Mouse (Mus musculus) hindbrain, embryonic 10.5 days (tissue): Measurements from ENCODE around the gene Pop7. TPM values are rescaled to one million over a fixed set of nuclear protein-coding genes. Genes with fewer than 3 reads are reported as not detected.

Experiments
- DNase-seq: peaks from one replicate; pipeline ENCODE4 v3.0.0-alpha.2; 2017; ENCODE audit warnings: low spot score
- H3K27ac ChIP-seq: fragments of 300-500 bp; sonication (generic); 2 replicates; pipeline ENCODE4 v1.5.1; 2016; ENCODE audit warnings: mild to moderate bottlenecking, moderate library complexity
- H3K27me3 ChIP-seq: fragments of 300-500 bp; sonication (generic); 2 replicates; pipeline ENCODE4 v1.6.1; 2016; ENCODE audit warnings: mild to moderate bottlenecking; ENCODE audit not compliant: poor library complexity, insufficient read depth, severe bottlenecking
- H3K36me3 ChIP-seq: fragments of 300-500 bp; sonication (generic); 2 replicates; pipeline ENCODE4 v1.6.1; 2016; ENCODE audit warnings: mild to moderate bottlenecking, moderate library complexity
- H3K4me1 ChIP-seq: fragments of 300-500 bp; sonication (generic); replicated peaks from 2 replicates; pipeline ENCODE4 v1.6.1; 2016; ENCODE audit warnings: mild to moderate bottlenecking
- H3K4me3 ChIP-seq: fragments of 300-500 bp; sonication (generic); 2 replicates; pipeline ENCODE4 v1.5.1; 2016; ENCODE audit warnings: mild to moderate bottlenecking, moderate library complexity
- H3K9me3 ChIP-seq: fragments of 300-500 bp; sonication (generic); 2 replicates; pipeline ENCODE4 v1.6.1; 2016; ENCODE audit warnings: mild to moderate bottlenecking, moderate library complexity
- WGBS: fragments of 180-500 bp; shearing (Covaris S2); methylation state at CpG from one replicate; pipeline ENCODE4 v1.1.7; 2016; 5-methylcytosine and 5-hydroxymethylcytosine counted together
- polyA plus RNA-seq: library from polyadenylated mRNA; unstranded; fragments of >200 nt; fragmentation: Nextera tagmentation; extraction: Ambion mirVana; gene quantifications from 2 replicates; pipeline ENCODE4 v1.2.1, GENCODE M21; 2016

Pop7 gene
- polyA plus RNA-seq, 1 experiment from 2014 or later, result 70.9 TPM

- 86% methylated on average over 8 of the region's 8 CpGs for WGBS
- H3K27ac ChIP-seq, result no peak overlapping the region; the same call in 1 of the 2 replicates
- DNase-seq, result no peak
- no peak overlapping the region for H3K4me3 ChIP-seq
- peaks cover 43% of the 10 kb centered on the region for H3K4me1 ChIP-seq
- H3K9me3 ChIP-seq, result no peaks in the 10 kb centered on the region
- peaks cover 99% of the 10 kb centered on the region for H3K36me3 ChIP-seq
- no peaks in the 10 kb centered on the region for H3K27me3 ChIP-seq
These were observed 21.9 kb upstream of the Pop7 start for GRCm38 (mm10) chr5:137524251-137524515.

GRCm38 (mm10) chr5:137523396-137524250 lies 21.3 kb upstream of the Pop7 start:
- Histone ChIP-seq H3K36me3 (peaks cover 99% of the 10 kb centered on the region), H3K4me1 (peaks cover 38% of the 10 kb centered on the region), H3K4me3 (no peak overlapping the region), H3K27me3 (no peaks in the 10 kb centered on the region), H3K9me3 (no peaks in the 10 kb centered on the region), H3K27ac (no peak overlapping the region)
- WGBS, result 86% methylated on average over 25 of the region's 25 CpGs
- no peak for DNase-seq

GRCm38 (mm10) chr5:137522711-137523110 lies 20.4 kb upstream of the Pop7 start:
- Histone ChIP-seq H3K4me1 (peaks cover 29% of the 10 kb centered on the region), H3K27ac (0 out of 2 replicates have a peak overlapping the region, but pooled peaks have one; percentile 1), H3K9me3 (no peaks in the 10 kb centered on the region), H3K4me3 (no peak overlapping the region), H3K36me3 (peaks cover 99% of the 10 kb centered on the region), H3K27me3 (no peaks in the 10 kb centered on the region)
- DNase-seq, result no peak
- 71% methylated on average over 11 of the region's 11 CpGs for WGBS

DNA sequence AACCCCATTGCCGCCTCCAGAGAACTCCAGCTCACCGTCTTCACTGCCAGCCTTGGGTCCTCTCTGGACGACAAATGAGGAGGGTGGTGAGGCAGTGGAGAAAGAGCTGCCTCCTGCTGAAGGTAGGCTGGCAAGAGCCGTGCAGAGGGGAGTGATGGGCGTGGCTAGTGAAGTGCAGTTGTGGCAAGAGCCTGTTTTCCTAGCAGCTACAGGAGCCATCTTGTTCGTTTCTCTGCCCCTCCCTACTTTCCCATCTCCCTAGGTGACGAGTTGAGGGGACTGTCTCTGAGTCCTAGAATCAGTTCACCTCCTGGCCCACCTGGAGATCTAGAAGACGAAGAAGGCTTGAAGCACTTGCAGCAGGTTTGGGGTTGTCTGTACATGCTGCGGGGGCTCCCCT lies 19.5 kb upstream of the Pop7 start:
- no peaks in the 10 kb centered on the region for H3K9me3 ChIP-seq
- peaks cover 24% of the 10 kb centered on the region for H3K4me1 ChIP-seq
- H3K27me3 ChIP-seq, result no peaks in the 10 kb centered on the region
- no peak overlapping the region for H3K4me3 ChIP-seq
- no peak for DNase-seq
- H3K36me3 ChIP-seq, result peaks cover 99% of the 10 kb centered on the region
- 79% methylated on average over 9 of the region's 9 CpGs for WGBS
- H3K27ac ChIP-seq, result 0 out of 2 replicates have a peak overlapping the region, but pooled peaks have one; percentile 1

DNA sequence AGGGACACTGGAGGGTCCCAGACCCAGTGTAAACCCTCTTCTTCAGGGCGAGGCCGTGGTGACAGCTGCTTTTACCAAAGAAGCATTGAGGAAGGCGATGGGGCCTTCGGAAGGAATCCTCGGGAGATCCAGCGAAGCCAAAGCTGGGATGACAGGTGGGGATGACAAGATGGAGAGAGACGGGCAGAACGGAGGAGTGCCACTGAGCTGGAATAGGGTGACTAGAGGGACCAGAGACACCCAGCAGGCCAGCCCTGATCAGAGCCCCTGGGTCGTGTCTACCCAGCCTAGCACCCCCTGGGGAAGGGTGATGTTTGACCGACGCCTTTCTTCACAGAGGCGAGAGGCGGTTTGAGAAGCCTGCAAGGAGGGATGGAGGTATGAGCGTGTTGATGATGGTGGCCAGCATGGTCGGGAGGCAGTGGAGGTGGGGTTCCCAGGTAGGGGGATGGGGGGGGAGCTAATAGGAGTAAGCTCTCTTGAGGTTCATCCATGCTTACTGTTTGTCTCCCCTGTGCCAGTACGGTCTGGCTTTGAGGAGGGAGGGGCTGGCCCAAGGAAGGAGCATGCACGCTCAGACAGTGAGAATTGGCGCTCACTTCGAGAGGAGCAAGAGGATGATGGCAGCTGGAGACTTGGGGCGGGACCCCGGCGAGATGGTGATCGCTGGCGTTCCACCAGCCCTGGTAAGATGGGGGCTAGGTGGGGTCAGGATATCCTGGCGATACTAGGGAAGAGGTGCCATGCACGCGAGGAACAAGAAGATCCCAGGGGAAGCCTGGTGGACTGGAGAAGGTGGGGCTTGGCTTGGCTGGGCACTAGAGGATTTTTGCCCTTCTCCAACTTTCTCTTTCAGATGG lies 17.6 kb upstream of the Pop7 start:
- no peak for DNase-seq
- H3K36me3 ChIP-seq, result peaks cover 91% of the 10 kb centered on the region

DNA sequence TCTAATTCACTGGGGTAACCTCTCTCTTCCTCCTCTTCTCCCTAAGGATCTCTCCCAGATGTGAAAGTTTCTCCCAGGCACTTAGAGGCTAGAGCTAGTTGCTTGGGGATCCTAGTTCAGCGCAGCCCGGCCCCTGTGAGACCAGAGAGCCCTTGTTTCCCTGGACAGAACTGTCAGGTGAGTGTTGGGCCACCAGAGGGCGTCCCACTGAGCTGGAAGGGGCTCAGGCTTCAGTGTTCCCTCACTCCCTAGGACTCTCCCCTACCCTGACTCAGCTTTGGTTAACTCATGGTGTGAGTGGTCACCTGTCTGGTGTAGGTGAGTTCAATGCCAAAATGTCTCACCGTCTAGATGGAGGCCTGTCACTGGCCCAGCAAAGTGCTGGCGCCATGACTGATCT lies 16.1 kb upstream of the Pop7 start, which contains the start of gene Gigyf1:
Gene Gigyf1 (plus strand): TSS at position 113 of the 400 bp plus-strand sequence.
- Histone ChIP-seq H3K27me3 (no peaks in the 10 kb centered on the region), H3K27ac (no peak within 1 kb of the TSS), H3K36me3 (peaks cover 91% of the 10 kb centered on the region), H3K4me3 (no peak within 1 kb of the TSS), H3K4me1 (peaks cover 38% of the 10 kb centered on the region), H3K9me3 (no peaks in the 10 kb centered on the region)
- no peak for DNase-seq
- whole genome bisulfite sequencing, result 80% methylated on average over 5 of the region's 5 CpGs

More for the DNA sequence above, 17.6 kb upstream of the Pop7 start:
- H3K27ac ChIP-seq, result no peak overlapping the region
- H3K27me3 ChIP-seq, result no peaks in the 10 kb centered on the region
- WGBS, result 92% methylated on average over 27 of the region's 27 CpGs
- H3K9me3 ChIP-seq, result no peaks in the 10 kb centered on the region
- peaks cover 23% of the 10 kb centered on the region for H3K4me1 ChIP-seq
- no peak overlapping the region for H3K4me3 ChIP-seq

- WGBS, result 87% methylated on average over 3 of the region's 3 CpGs
- no peaks in the 10 kb centered on the region for H3K27me3 ChIP-seq
- DNase-seq, result no peak
- no peak overlapping the region for H3K4me3 ChIP-seq
- H3K27ac ChIP-seq, result no peak overlapping the region
- peaks cover 58% of the 10 kb centered on the region for H3K36me3 ChIP-seq
- H3K4me1 ChIP-seq, result peaks cover 61% of the 10 kb centered on the region
- H3K9me3 ChIP-seq, result no peaks in the 10 kb centered on the region
These were observed 12.5 kb upstream of the Pop7 start for GRCm38 (mm10) chr5:137514811-137515210.

DNA sequence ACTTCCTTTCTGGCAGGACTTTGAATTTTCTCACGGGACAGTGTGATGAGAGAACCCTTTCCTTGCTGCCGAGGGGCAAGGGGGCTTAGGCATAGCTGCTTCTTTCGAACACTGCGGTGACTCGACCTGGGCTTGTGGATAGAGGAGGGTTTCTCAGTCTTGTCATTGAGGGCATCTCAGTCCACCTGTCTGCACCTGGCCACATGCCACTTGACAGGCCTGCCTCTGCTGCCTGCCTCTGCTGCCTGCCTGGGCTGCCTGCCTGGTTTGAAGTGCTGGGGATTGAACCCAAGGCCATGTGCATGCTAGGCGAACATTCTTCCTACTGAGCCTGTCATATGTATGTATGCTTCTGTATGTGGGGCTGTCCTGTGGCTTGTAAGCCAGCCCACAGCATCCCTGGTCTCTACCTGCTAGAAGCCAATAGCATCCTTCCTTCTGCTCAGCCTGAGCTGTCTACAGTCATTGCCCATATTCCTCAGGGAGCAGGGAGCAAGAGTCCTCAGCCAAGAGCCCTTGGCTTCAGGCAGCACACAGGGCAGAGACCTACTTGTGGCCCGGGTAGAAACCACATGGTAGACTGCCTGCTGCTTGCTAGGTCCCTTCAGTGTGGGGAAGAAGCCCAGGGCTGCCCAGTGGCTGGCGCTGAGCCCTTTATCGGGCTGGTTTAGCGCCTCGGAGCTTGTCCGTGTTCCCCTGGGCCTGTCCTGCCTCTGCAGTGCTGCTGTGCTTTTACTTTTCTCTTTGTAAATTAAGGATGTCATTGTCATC lies 11.8 kb upstream of the Pop7 start:
- 90% methylated on average over 12 of the region's 12 CpGs for WGBS
- DNase-seq, result no peak
- no peaks in the 10 kb centered on the region for H3K9me3 ChIP-seq
- no peaks in the 10 kb centered on the region for H3K27me3 ChIP-seq
- H3K27ac ChIP-seq, result no peak overlapping the region
- peaks cover 61% of the 10 kb centered on the region for H3K4me1 ChIP-seq
- peak overlapping the region; percentile 13 for H3K4me3 ChIP-seq
- H3K36me3 ChIP-seq, result peaks cover 51% of the 10 kb centered on the region

DNA sequence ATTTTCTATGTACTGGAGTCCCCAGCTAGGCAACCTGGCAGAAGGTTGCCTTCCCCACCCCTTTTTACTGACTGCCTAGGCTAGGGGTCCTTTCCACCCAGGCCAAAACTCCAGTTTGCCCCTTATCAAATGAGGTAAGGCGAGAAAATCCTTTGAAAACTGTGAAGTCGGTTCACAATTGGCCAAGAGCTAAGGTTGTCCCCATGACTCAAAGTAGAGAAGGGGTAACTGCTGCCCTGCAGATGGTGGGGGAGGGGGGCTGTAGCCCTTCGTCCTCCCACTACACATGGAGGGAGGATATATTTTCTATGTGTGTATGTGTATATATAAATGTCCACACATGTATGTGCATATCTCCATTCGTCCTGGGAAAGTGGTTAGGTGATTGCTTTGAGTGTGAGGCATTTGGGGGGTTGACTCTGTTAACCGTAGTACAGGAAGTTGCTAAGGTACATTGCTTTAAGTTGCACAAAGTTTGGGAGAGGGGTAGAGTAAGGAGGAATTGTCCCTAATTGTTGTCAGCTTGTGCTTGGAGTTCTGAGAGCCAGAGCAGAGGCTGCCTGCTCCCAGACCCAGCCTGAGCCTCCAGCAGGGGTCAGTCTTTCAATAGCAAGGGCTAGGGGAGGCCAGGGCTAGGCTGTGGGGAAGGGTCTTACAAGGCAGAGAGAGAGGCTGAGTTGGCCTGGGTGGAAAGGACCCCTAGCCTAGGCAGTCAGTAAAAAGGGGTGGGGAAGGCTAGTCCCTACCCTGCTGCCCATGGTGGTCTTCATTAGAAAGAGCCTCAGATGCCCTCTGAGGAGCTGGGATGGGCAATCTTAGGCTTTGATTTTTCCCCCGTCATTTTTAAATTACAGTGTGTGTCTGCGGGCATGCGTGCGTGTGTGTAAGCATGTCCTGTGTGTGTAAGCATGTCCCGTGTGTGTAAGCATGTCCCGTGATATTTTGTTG lies 10.8 kb upstream of the Pop7 start:
- Histone ChIP-seq H3K27me3 (no peaks in the 10 kb centered on the region), H3K27ac (peak overlapping the region; percentile 13; the same call in 1 of the 2 replicates), H3K4me1 (peaks cover 61% of the 10 kb centered on the region), H3K4me3 (peak overlapping the region; percentile 29; the same call in 1 of the 2 replicates), H3K36me3 (peaks cover 41% of the 10 kb centered on the region), H3K9me3 (no peaks in the 10 kb centered on the region)
- 81% methylated on average over 11 of the region's 11 CpGs for WGBS
- DNase-seq, result peak; percentile 72

DNA sequence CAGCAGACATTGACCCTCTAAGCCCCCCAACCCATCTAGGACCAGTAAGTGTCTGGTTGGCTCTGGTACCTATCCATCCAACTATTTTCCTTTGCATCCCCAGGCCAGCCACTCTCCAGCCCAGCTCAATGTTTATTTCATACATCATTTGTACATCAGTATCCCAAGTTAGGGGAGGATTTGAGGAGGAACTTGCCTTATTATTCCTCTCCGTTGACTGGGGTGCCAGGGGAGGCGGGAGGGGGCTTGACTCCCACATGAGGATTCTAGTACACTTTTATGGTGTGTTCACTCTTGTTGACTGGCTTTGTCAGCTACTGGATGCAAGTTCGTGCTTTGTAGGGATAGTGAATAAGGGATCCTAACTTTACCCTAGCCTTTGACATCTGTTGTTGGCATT lies 9.4 kb upstream of the Pop7 start:
- peak overlapping the region; percentile 100 for H3K4me3 ChIP-seq
- peak overlapping the region; percentile 99 for H3K27ac ChIP-seq
- H3K36me3 ChIP-seq, result peaks cover 27% of the 10 kb centered on the region
- H3K4me1 ChIP-seq, result peaks cover 56% of the 10 kb centered on the region
- 79% methylated on average over 3 of the region's 3 CpGs for WGBS
- no peaks in the 10 kb centered on the region for H3K9me3 ChIP-seq
- no peak for DNase-seq
- no peaks in the 10 kb centered on the region for H3K27me3 ChIP-seq

GRCm38 (mm10) chr5:137510573-137511390 lies 8.5 kb upstream of the Pop7 start:
- no peak for DNase-seq
- under 1% methylated on average over 59 of the region's 83 CpGs for WGBS
- no peaks in the 10 kb centered on the region for H3K9me3 ChIP-seq
- peaks cover 22% of the 10 kb centered on the region for H3K36me3 ChIP-seq
- H3K4me3 ChIP-seq, result peak overlapping the region; percentile 100
- peaks cover 49% of the 10 kb centered on the region for H3K4me1 ChIP-seq
- H3K27ac ChIP-seq, result peak overlapping the region; percentile 99
- no peaks in the 10 kb centered on the region for H3K27me3 ChIP-seq
